Mouse (Mus musculus) hematopoietic stem cell, adult 5-6 weeks (primary cell): ENCODE data around the gene Eepd1. TPM values are rescaled to one million over a fixed set of nuclear protein-coding genes. Genes with fewer than 3 reads are reported as not detected.

Source experiments
- ATAC-seq, 2 experiments: fragments of 125-278 bp in 1 of 2; replicated peaks in 1 of 2; 2 replicates each; pipeline ENCODE4 v1.8.0; 2016 to 2017; ENCODE audit warnings: inconsistent platforms in 2 of 2, mild to moderate bottlenecking in 2 of 2, moderate number of reproducible peaks in 2 of 2, low read depth in 1 of 2, moderate TSS enrichment in 1 of 2; ENCODE audit not compliant: low FRiP score in 2 of 2, poor library complexity in 2 of 2, severe bottlenecking in 2 of 2, insufficient read depth in 1 of 2, low TSS enrichment in 1 of 2
- total RNA-seq: library from RNA; stranded (forward); fragments of 172-1452, 232-1000 nt; gene quantifications from 2 replicates; pipeline ENCODE4 v1.2.3, GENCODE M21; 2017

The Eepd1 gene
- total RNA-seq, 1 experiment from 2014 or later = 12.8 TPM

- no peak for ATAC-seq
These were observed 4.1 kb downstream of the Eepd1 start for GRCm38 (mm10) chr9:25485406-25485805.

- peak in 1 of 2 experiments; percentile 16; a peak in 1 of 4 replicates for ATAC-seq
These were observed 5.0 kb downstream of the Eepd1 start for GRCm38 (mm10) chr9:25486246-25486807.

DNA sequence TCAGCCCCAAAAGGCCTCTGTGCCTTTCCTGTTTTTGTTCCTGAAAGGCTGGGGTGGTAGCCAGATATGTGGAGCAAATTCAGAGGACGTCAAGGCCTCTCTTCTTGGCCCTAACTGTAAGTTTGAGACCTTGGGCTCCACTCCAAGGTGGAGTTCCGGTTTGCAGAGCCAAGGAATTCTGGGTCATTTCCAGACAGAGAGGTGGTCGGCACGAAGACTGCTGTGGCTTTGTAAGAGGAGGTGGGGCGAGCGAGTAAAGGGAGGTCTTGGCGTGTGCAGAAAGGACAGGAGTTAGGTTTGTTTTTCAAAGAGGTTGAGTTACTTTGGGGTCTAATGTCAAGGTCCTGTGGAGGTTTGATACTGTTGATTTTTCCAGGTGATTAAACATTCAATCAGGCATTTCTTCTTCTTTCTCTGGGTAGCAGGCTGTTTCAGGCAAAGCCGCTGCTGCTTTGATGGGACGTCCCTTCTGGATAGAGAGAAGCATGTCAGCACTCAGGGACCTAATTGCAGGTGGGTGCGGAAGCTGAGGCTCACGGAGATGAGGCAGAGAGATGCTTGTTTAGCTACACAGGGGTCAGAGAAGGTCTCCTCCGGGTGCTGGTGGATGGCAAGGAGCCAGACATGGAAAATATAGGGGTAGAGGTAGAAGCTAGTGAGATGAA lies 6.2 kb downstream of the Eepd1 start:
- ATAC-seq = no peak

DNA sequence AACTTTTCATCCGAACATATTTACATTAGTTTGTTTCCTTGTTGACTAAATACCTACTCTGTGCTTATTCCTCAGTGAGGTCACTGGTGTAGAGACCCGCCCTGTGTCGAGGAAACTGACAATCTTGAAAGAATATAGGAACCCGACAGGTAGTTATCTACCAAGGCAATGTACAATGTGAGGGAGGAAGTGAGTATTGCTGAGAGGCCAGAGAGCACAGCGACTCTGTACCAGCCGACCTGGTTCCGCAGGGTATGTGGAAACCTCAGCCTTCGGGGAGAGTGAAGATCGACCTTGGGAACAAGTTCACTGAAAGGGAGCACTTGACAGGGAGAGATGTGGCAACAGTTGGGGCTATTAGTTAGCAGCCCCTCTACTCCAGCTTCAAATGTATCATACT lies 7.2 kb downstream of the Eepd1 start:
- ATAC-seq = no peak

DNA sequence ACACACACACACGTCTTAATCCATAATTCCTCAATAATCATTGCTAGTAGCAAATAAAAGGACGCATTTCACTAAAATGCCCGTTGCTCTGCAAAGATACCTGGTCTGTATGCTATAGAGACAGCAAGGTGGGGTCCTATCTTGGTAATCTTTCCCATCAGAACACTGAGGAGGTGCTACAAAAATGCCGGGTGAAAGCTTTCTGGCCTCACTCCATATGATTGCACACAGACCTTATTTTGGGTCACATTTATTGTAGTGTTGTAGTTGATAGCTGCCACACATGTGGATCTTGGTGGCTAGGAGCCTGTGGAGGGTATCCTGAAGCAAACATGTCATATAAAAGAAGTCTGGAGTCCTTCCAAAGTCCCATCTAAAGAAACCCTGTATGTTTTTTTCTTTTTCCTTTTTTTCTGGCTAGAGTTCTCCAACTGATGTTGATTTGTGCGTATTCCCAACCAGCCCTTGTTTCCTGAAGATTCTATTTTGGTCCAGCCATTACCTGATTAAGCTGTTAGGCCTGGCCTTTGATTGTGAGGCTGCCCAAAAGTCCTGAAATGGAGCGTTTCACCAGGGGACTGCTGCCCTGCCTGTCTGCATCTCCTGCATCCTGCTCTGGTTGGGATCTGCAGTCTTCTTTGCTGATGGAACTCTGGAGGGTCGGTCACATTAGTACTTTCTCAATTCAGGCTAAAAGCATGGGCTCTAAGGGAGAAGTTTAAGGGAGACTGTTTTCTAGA lies 8.0 kb downstream of the Eepd1 start:
- ATAC-seq = no peak

- ATAC-seq = peak; percentile 49 to 72
These were observed 9.2 kb downstream of the Eepd1 start for GRCm38 (mm10) chr9:25490278-25491145.

GRCm38 (mm10) chr9:25493918-25494317 lies 12.6 kb downstream of the Eepd1 start:
- ATAC-seq = no peak

- ATAC-seq = no peak
These were observed 14.3 kb downstream of the Eepd1 start for GRCm38 (mm10) chr9:25495601-25496000.

GRCm38 (mm10) chr9:25496196-25496595 lies 14.8 kb downstream of the Eepd1 start:
- ATAC-seq = no peak

DNA sequence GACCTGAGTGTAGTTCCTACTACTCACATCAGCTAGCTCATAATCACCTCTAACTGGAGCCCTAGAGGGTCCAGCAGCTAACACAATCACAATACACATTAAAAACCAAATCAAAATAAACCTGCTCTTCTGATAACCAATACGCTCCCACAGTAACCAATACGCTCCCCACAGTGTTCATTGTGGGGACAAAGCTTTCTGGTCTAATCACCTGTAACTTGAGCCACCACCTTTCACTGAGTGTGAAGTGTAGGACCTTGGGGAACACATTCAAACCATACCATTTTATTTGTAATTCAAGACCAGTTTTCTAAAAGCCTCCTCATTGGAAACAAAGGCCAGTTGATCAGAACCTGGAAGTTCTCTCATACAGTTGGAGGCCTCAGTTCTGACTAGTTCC lies 15.4 kb downstream of the Eepd1 start:
- ATAC-seq = no peak

GRCm38 (mm10) chr9:25498770-25499169 lies 17.4 kb downstream of the Eepd1 start:
- no peak for ATAC-seq

- peak in 1 of 2 experiments; percentile 37; a peak in 1 of 4 replicates for ATAC-seq
These were observed 18.0 kb downstream of the Eepd1 start for GRCm38 (mm10) chr9:25499306-25499705.

DNA sequence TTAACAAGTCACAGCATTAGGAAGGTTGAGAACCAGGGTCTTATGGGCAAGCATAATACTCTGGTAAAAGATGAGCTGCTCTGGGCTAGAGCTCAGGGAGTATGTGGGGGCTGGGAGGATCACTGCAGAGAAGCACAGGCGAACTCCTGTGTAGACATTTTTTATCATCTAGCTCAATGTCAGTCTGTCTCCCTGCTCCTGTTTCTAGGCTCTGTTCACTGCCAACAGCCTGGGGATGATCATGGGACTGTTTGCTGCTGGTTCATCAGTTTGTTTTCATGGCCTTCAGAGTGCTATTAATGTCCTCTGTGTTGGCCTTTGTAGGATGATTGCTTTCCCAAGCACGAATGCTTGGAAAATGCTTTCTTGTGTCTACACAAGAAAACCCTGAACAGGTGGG lies 18.7 kb downstream of the Eepd1 start:
- ATAC-seq = no peak

DNA sequence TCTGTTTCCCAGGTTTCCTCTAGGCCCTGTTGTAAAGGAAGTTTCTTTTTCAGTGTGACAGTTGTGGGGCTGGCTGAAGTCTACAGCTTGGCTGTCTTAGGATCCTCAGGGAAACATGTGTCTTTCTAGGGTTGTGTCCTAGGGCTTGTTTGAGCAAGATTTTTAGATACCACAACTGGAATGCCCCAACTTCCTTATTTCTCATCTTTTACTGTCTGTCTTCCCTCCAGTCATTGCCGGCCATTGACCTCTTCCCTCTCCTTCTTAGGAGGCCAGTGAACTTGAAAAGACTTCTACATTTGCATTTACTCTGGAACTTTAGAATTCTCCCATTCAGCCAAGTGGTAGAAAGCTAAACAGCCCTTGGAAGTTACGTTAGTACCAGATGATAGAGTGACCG lies 27.5 kb downstream of the Eepd1 start:
- no peak for ATAC-seq

DNA sequence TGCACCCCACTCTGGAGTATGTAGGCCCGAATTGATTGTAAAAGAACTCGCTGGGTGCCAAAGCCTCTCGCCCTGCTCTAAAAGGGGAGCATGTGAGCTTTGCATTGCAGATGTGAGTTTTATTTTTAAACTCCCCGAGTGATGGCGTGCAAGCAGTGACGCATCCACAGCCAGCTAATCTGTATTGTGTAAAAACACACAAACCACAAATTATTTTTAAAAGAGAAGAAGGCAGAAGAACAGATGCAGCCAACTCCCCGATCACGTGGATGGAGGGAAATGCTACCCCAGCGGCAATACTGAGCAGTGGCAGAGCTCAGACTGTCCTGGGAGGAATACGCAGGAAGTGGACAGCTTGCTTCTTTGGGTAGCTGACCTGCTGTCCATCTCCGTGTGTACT lies 29.2 kb downstream of the Eepd1 start:
- ATAC-seq = peak; percentile 34 to 39; a peak in 2 of 4 replicates

- ATAC-seq = no peak
These were observed 31.7 kb downstream of the Eepd1 start for GRCm38 (mm10) chr9:25513050-25513449.

DNA sequence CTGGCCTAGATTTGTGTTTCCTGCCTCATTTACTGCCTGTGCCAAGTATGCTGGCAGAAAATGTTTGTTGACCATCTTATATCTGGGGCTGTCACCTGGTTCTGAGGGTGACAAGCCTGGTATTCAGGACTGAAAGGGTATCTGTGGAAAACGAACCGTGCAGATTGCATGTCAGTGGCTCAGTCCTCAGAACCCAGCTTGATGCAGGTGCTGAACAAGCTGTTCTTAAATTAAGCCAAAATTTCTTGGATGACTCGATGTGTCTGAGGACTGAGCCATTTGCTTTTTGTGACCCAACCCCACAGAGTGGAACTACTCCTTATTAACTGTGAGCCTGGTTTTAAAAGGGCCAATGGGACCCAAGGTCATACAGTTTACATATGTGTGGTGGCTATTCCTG lies 32.2 kb downstream of the Eepd1 start:
- ATAC-seq = no peak

- ATAC-seq = no peak
These were observed 35.3 kb downstream of the Eepd1 start for GRCm38 (mm10) chr9:25516640-25517039.
